Mouse (Mus musculus): ENCODE measurements around the gene C1ql4.

DNA sequence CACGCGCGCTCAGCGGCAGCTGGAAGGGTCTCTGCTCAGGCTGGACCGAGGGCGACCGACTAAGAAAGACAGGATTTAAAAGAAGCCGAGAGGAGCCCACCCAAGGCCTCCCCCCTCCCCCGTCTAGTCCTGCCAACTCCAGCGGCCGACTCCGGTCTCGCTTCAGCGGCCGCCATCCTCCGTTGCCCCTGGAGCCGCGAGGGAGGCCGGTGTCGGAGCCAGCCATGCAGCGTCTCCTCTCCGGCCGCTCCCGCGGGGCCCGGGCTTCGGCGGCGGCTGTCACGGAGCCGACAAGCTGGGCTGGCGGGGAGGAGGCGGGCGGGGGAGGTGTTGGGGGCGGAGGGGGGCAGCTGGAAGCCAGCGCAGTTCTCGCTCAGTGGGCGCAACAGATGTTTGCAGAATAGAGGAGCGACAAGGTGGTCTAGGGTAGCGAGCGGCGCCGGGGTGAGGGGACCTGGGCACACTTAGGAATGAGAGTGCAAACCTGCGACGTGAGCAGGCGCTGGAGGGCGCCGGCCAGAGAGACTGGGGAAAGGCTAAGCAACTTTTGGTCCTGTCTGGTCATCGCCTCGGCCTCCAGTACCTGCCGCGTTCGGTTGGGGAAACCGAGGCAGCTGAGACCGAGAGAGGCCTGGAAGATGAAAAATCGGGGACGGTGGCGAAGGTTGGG lies 9.3 kb upstream of the C1ql4 start:
- TF ChIP-seq POLR2A (IDR thresholded peaks at IDR 0.05; ENCODE audit: extremely low read depth, insufficient read depth, low read length), result no peak
- TF ChIP-seq CTCF (IDR thresholded peaks at IDR 0.05; ENCODE audit: extremely low read depth, insufficient read depth, low read length), result no peak

Measured in cortical plate, adult 2 months (tissue).